Mouse (Mus musculus): ENCODE data around the gene Nexn.

Nexn gene

DNA sequence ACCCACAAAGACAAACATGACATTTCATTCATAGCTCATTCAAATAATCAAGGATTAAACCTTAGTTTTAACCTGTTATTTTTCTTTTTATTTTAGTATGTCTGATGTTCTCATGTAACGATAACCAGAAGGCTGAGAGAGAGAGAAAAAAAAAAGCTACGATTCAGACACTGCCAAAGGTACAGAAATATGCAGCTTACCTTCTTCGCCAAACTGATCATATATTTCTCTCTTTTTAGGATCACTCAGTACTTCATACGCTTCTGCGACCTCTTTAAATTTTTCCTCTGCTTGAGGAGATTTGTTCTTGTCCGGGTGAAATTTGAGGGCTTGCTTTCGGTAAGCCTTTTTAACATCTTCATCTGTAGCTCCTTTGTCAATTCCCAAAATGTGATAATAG is 73.0 kb downstream of the Nexn start:
- no peak for DNase-seq

GRCm38 (mm10) chr3:152192238-152192931 is 73.8 kb downstream of the Nexn start:
- DNase-seq: no peak

- DNase-seq: peak; percentile 32 to 36
Measured at GRCm38 (mm10) chr3:152191791-152192237, 74.3 kb downstream of the Nexn start.

DNA sequence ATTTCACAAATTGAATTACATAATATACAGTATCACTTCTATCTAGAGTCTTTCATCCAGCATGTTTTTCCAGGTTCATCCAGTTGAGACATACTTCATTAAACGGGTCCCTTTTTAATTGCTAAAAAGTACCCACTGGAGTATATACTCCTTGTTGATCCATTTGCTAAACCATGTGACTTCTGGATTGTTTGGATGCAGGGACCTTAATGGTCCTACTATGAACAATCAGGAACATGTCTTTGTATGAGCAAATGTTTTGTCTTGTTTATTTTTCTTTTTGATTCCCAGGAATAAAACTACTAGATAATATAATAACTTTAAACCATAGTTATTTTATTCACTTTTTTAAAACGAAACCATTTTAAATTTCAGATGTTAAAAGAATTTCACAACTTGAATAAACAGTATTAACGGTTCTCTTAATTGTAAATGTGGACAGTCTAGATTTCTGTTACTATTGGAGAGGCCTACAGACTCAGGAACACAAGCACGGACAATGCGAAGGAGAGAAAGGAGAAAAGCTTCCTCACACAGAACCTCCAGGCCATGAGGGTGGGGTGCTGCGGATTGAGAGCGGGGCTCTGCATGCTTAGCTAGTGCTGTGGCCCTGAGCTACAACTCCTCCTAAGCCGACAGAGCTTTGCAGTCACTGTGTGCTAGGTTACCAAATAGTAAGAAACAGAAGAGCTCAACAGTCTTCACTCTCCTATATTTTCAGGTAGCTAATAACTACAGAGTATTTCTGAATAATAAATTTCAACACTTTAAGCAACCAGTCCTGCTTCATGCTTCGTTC is 75.3 kb downstream of the Nexn start:
- DNase-seq: no peak

- DNase-seq: no peak
Measured at GRCm38 (mm10) chr3:152189306-152189705, 76.8 kb downstream of the Nexn start.
